Mouse (Mus musculus) adrenal gland, adult 10 weeks (tissue): ENCODE results near the gene Gm20503. TPM values are rescaled to one million over a fixed set of nuclear protein-coding genes. Genes with fewer than 3 reads are reported as not detected.

Experiments used
- polyA plus RNA-seq: library from polyadenylated mRNA; stranded (reverse); fragments of 350-450 nt; fragmentation: Illumina TruSeq; extraction: RNeasy Lipid Tissue Mini Kit (QIAGEN cat#74804); gene quantifications from one replicate; pipeline ENCODE4 v1.2.3, GENCODE M21; 2014; ENCODE audit warnings: low read depth, low replicate concordance

Gene Gm20503
- not detected for polyA plus RNA-seq

GRCm38 (mm10) chr4:59002948-59003805 is at the start of gene Gm20503:
TSS of gene Gm20503 (plus strand) at chr4:59003210.

GRCm38 (mm10) chr4:58986540-58987190 is 16.3 kb upstream of the Gm20503 start, which contains the start of gene Ptgr1:
TSS of gene Ptgr1 (minus strand) at chr4:58987119.

GRCm38 (mm10) chr4:58994762-58995161 is 8.2 kb upstream of the Gm20503 start, which contains the start of gene Dnajc25:
TSS of gene Dnajc25 (plus strand) at chr4:58995062.

GRCm38 (mm10) chr4:59034918-59035785 is 32.1 kb downstream of the Gm20503 start, which contains the start of gene Gng10:
TSS of gene Gng10 (plus strand) at chr4:59035088.

Other genes starting within 250 kb of the Gm20503 start
- not detected for gene Olfr267, start 215.5 kb upstream of the Gm20503 start, polyA plus RNA-seq
- gene Ecpas, start 90.5 kb upstream of the Gm20503 start, polyA plus RNA-seq: 209 TPM
- gene Zkscan16, start 59.6 kb upstream of the Gm20503 start, polyA plus RNA-seq: 6.4 TPM
- 12.5 TPM for gene Ptgr1, start 16.1 kb upstream of the Gm20503 start, polyA plus RNA-seq
- 31.5 TPM for gene Dnajc25, start 8.1 kb upstream of the Gm20503 start, polyA plus RNA-seq
- 101 TPM for gene Gng10, start 31.9 kb downstream of the Gm20503 start, polyA plus RNA-seq
- not detected for gene AI481877, start 135.8 kb downstream of the Gm20503 start, polyA plus RNA-seq
- 89.4 TPM for gene Ugcg, start 186.0 kb downstream of the Gm20503 start, polyA plus RNA-seq